Comparison of ENCODE assay signal across 8 mouse cellular contexts in the genomic region with DNA sequence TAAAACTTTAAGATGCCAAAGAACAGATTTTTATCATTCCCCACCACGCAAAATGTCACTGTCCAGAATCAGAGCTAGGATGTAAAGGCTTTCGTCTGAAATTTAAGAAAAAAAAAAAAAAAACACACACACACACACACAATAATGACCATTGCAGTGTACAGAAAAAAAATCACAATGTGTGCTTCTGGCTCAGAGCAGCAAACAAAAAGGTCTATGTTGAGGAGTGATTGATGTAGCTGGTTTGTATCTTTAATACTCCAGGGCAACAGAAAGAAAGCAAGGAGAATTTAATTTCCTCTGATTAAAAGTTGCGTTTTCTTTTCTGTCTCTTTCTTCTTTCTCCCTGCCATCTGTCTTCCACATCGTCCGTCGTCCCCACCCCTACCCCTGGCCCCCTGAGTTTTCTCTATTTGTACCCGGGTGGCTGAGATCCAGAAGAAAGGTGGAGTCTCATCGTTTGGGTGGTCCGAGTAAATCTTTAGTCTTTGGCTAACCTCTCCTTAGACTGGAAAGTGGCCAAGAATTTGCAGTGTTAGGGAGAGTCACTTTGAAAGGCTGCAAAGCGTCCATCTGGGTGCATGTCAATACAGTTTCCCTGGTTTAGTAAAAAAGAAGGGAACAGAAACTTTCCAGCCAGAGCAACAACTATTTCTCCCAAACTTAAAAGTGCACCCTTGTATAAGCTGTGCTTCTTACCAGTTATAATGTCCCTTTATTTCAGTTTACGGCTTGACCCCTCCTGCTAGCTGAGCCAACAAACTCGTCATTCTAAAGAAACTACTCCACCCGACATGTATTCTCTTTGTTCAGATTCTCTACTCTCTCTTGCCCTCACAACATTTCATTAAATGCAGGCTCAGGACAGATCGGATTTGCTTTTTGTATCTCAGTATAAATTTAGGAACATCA.
DNase-seq lines count a peak whose midpoint lies in the region; ATAC-seq lines count a peak whose summit lies in the region.

No protein-coding gene starts in this region.

- no peak overlapping the region for H3K9ac ChIP-seq in embryonic facial prominence, embryonic 15.5 days
- H3K9ac ChIP-seq in midbrain, embryonic 14.5 days (replicated peaks; ENCODE audit: low read length), result no peak overlapping the region

- H3K4me3 ChIP-seq in heart, embryonic 10.5 days, result no peak overlapping the region
- H3K4me3 ChIP-seq in embryonic facial prominence, embryonic 15.5 days (replicated peaks), result peak overlapping the region; percentile 15; the same call in 1 of the 2 replicates
- H3K4me3 ChIP-seq in hindbrain, embryonic 10.5 days, result 0 out of 2 replicates have a peak overlapping the region, but pooled peaks have one; percentile 16
- H3K4me3 ChIP-seq in midbrain, embryonic 14.5 days (replicated peaks; ENCODE audit: low read depth, low read length), result no peak overlapping the region

- H3K36me3 ChIP-seq in heart, embryonic 10.5 days, result no peaks in the 10 kb centered on the region
- no peaks in the 10 kb centered on the region for H3K36me3 ChIP-seq in embryonic facial prominence, embryonic 15.5 days
- H3K36me3 ChIP-seq in hindbrain, embryonic 10.5 days, result no peaks in the 10 kb centered on the region
- H3K36me3 ChIP-seq in midbrain, embryonic 14.5 days (ENCODE audit: control insufficient read depth, insufficient read depth, low read length), result no peaks in the 10 kb centered on the region

- peak; percentile 91 for DNase-seq in heart, adult 11 months
- no peak for DNase-seq in heart, embryonic 10.5 days (ENCODE audit: low spot score)
- DNase-seq in hindbrain, embryonic 10.5 days (ENCODE audit: low spot score), result peak; percentile 10
- peak; percentile 79 for DNase-seq in midbrain, embryonic 14.5 days
- no peak for DNase-seq in spleen, postnatal 4 days (ENCODE audit: low spot score in 2 of 2)
- DNase-seq in kidney, adult 9 months, result no peak

- no peak overlapping the region for H3K27ac ChIP-seq in heart, embryonic 10.5 days
- H3K27ac ChIP-seq in embryonic facial prominence, embryonic 15.5 days (replicated peaks), result peak overlapping the region; percentile 63
- H3K27ac ChIP-seq in hindbrain, embryonic 10.5 days, result peak overlapping the region; percentile 59; the same call in 1 of the 2 replicates
- no peak overlapping the region for H3K27ac ChIP-seq in midbrain, embryonic 14.5 days (replicated peaks; ENCODE audit: low read depth, low read length)

- H3K27me3 ChIP-seq in heart, embryonic 10.5 days (ENCODE audit: insufficient read depth, poor library complexity, severe bottlenecking), result no peaks in the 10 kb centered on the region
- no peaks in the 10 kb centered on the region for H3K27me3 ChIP-seq in embryonic facial prominence, embryonic 15.5 days
- H3K27me3 ChIP-seq in hindbrain, embryonic 10.5 days (ENCODE audit: insufficient read depth, poor library complexity, severe bottlenecking), result no peaks in the 10 kb centered on the region
- no peaks in the 10 kb centered on the region for H3K27me3 ChIP-seq in midbrain, embryonic 14.5 days (ENCODE audit: control insufficient read depth, insufficient read depth, low read length)

- WGBS in heart, embryonic 10.5 days, result 64% methylated on average over 14 of the region's 14 CpGs
- 15% methylated on average over 14 of the region's 14 CpGs for WGBS in embryonic facial prominence, embryonic 15.5 days
- 42% methylated on average over 14 of the region's 14 CpGs for WGBS in hindbrain, embryonic 10.5 days
- WGBS in midbrain, embryonic 14.5 days, result 15% methylated on average over 14 of the region's 14 CpGs

- H3K9me3 ChIP-seq in heart, embryonic 10.5 days, result no peaks in the 10 kb centered on the region
- no peaks in the 10 kb centered on the region for H3K9me3 ChIP-seq in embryonic facial prominence, embryonic 15.5 days (replicated peaks)
- H3K9me3 ChIP-seq in hindbrain, embryonic 10.5 days, result no peaks in the 10 kb centered on the region
- H3K9me3 ChIP-seq in midbrain, embryonic 14.5 days (ENCODE audit: control insufficient read depth, low read length), result no peaks in the 10 kb centered on the region

- no peaks in the 10 kb centered on the region for H3K4me1 ChIP-seq in heart, embryonic 10.5 days
- H3K4me1 ChIP-seq in embryonic facial prominence, embryonic 15.5 days, result peaks cover 16% of the 10 kb centered on the region
- H3K4me1 ChIP-seq in hindbrain, embryonic 10.5 days (replicated peaks), result peaks cover 8% of the 10 kb centered on the region
- H3K4me1 ChIP-seq in midbrain, embryonic 14.5 days (ENCODE audit: control insufficient read depth, insufficient read depth, low read length), result no peaks in the 10 kb centered on the region; the same call in 1 of the 2 replicates

- peak overlapping the region; percentile 38 for H3K4me2 ChIP-seq in embryonic facial prominence, embryonic 15.5 days (replicated peaks)
- peak overlapping the region; percentile 26 for H3K4me2 ChIP-seq in midbrain, embryonic 14.5 days (ENCODE audit: low read length)

- peak; percentile 51; the same call in 1 of the 2 replicates for ATAC-seq in embryonic facial prominence, embryonic 15.5 days (ENCODE audit: insufficient number of reproducible peaks, low FRiP score, low TSS enrichment, low read depth)
- peak; percentile 37; the same call in 1 of the 2 replicates for ATAC-seq in midbrain, embryonic 14.5 days (ENCODE audit: low FRiP score, low TSS enrichment)
- no peak for ATAC-seq in activated CD4-positive, CD25-positive, alpha-beta regulatory T cell, adult 4 months

Comparison
In these comparisons a context has a peak if more than half of its experiments do, and no peak if none do; other contexts are left out.
1. DNase-seq: peak in heart, adult 11 months (single experiment), hindbrain, embryonic 10.5 days (single experiment) and midbrain, embryonic 14.5 days (single experiment); none in heart, embryonic 10.5 days (single experiment), spleen, postnatal 4 days (0 of 2) and kidney, adult 9 months (single experiment).
2. H3K27ac ChIP-seq: peak in embryonic facial prominence, embryonic 15.5 days (single experiment) and hindbrain, embryonic 10.5 days (single experiment); none in heart, embryonic 10.5 days (single experiment) and midbrain, embryonic 14.5 days (single experiment).
3. H3K4me3 ChIP-seq: peak in embryonic facial prominence, embryonic 15.5 days (single experiment) and hindbrain, embryonic 10.5 days (single experiment); none in heart, embryonic 10.5 days (single experiment) and midbrain, embryonic 14.5 days (single experiment).